Mouse (Mus musculus) ES-Bruce4 (cell line): ENCODE data around the gene Men1.

Experiments
- CTCF ChIP-seq: IDR thresholded peaks from one replicate; pipeline ENCODE4 v1.8.1; 2011; ENCODE audit warnings: low read depth, low read length
- EP300 ChIP-seq: IDR thresholded peaks from 2 replicates; pipeline ENCODE4 v1.6.1; 2011; ENCODE audit warnings: low read depth, low read length; ENCODE audit not compliant: insufficient read depth
- POLR2A ChIP-seq: IDR thresholded peaks from one replicate; pipeline ENCODE4 v1.8.1; 2011; ENCODE audit warnings: low read length; ENCODE audit not compliant: insufficient read depth

- TF ChIP-seq CTCF: no peak
- no peak for TF ChIP-seq POLR2A
- TF ChIP-seq EP300: no peak
These were observed 28.8 kb downstream of the Men1 start, which contains the start of gene Sf1 for GRCm38 (mm10) chr19:6363411-6364240.
